Mouse (Mus musculus) kidney, postnatal 14 days (tissue): ENCODE data around the gene Grik3.

Experiments used
- DNase-seq: peaks from one replicate; pipeline ENCODE4 v3.0.0; 2022; ENCODE audit warnings: mixed read lengths

Gene Grik3

DNA sequence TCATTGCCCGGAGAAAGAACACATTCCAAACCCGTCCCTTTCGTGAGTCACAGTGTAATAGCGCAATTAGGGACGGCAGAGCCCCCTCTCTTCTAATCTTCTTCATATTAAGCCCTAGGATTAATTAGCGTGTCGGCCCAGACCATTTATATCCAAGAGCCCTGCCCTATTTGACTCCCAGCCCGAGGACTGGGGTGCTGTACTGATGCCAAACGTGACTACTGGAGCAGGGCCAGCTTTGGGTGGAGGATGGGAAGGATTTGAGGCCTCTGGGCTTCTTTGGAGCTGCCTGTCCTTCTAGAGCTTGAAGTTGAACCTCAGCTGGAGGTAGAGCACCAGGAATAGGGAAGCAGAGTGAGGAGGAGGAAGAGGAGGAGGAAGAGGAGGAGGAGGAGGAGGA lies 2.2 kb downstream of the Grik3 start:
- no peak for DNase-seq

DNA sequence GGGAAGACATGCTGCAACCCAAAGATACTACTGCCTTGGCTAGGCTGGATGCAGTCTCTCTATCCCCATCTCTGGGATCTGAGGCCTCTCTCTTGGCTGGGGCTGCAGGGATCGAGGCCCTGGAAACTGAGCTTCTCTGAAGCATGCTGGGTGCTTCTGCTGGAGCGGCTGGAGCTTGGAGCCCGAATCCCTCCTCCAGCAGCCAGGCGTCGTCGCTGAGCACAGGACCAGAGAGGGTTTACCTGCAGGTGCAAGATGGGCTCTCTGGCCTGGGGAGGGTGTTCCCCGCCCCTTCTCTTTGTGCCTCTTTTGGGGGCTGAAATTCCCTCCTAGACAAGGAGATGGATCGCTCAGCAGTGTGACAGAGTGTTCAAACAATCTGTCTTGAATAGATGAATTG lies 2.6 kb downstream of the Grik3 start:
- no peak for DNase-seq

DNA sequence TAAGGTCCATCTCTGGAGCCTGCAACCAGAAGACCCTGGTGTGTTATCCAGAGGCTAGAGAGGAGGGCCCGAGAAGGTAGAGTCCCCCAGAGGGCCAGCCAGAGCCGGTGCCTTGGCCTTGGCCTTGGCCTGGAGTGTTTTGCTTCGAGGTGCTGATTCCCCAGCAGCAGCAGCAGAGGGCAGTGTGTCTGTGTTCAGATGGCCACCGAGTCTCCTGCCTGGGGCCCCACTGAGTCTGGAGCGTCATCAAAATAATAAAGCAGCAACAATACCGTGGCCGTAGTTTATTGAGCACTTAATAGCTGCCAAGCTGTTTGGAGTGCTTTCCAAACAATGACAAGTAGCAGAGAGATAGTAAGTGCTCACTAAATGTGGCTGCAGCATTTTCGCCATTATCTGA lies 5.0 kb downstream of the Grik3 start:
- no peak for DNase-seq

DNA sequence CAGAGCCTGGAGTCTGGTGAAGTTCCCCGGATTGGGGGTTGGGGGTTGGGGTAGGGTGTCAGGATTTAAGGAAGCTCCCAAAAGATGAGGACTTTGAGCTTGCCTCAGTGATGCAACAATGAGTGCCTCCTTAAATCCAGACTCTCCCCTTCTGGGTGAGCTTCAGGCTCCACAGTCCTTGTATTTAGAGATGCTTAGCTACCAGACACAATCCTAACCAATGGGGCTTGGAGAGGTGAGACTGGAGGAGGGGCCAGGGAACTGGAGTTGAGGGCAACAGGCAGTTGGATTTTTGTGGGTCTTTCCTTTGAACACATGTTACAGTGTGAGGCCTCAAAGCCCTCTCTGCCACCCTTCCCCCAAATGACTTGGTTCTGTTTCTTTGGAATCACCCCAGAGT lies 6.5 kb downstream of the Grik3 start:
- DNase-seq = no peak

DNA sequence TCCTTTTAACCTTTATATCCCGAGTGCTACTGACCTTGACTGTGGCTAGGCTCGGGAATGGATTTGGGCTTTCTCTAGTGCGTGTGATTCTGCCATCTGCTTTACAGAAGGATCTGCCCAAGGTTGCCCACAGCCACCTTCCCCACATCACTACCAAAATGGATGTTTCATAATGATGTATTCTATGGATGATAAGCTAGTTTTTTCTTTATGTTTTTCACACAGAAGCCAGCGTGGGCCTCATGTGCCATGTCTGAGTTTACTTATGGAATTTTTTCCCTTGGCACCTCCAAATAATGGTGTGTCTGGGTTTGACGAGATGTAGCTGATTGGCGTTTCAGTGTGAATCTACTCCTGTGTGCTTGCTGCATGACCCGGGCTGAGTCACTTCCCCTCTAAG lies 7.0 kb downstream of the Grik3 start:
- DNase-seq = no peak

DNA sequence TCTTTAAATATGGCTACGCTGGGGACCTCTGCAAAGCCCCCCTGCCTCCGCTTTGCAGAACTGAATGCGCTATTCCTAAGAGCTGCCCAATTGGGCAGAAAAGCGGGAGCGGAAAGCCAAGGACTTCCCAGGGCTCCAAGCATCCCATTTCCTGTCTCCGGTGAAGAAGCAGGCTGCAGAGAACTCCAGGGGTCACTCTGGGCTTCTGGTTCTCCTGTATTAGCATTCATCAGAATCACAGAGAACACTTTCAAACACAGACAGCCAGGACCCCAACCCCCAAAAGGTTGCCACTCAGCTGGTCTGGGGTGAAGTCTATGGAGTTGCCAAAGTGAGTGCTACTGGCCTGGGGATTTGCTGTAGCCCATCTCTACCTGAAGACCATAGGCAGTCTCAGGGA lies 8.4 kb downstream of the Grik3 start:
- no peak for DNase-seq

DNA sequence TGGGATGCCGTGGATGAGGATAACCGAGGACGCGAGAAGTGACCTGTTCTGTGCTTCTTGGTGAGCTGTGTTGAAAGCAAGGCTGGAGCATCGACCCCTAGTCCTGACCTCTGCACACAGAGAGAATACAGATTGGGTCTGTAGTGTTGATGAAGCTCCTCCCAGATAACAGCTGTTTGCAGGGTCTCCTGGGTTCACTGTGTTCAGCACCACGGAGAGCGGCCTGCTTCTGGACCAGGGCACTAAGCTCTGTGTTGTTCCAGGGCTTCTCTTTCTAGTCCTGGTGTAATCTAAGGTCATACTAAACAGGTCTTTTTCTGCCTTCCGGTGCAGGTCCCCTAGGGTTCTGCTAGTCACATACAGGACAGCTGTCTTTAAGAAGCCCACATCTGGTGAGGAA lies 12.4 kb downstream of the Grik3 start:
- peak; percentile 54 for DNase-seq

DNA sequence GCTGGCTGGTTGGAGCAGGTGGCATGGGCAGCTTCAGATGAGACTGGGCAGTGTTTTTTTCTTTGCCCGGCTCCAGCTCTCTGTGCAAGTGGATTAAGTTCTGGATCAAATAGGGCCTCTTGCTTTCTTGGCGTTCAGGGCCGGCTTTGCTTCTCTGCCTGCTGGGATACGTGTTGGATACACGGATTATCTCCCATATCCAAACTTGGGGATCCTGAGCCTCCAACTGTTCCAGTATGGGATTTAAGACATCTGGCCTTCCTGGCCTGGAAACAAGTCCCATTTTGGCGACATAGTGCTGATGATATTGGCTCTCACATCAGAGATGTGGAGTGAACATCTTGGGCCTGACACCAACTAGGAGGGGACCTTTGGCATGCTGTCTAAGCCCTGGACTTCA lies 21.9 kb downstream of the Grik3 start:
- DNase-seq = no peak

DNA sequence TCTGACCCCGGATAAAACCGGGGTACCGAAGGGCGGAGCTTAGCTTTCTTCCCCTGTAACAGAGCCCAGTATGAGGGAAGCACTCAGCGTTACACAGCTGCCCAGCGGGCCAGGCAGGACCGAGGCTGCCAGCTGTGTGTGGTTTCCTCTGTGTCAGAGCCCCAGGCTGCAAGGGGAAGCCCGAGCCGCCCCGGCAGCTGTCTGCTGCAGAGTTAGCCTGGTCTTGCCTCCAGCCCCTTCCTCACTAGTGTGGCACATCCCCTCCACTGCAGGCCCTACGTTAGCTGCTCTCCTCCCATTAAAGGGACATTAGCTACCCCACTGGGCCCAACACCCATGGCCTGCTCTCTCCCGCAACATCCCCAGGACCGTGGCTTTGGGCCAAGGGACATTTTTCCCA lies 25.1 kb downstream of the Grik3 start:
- DNase-seq = no peak

DNA sequence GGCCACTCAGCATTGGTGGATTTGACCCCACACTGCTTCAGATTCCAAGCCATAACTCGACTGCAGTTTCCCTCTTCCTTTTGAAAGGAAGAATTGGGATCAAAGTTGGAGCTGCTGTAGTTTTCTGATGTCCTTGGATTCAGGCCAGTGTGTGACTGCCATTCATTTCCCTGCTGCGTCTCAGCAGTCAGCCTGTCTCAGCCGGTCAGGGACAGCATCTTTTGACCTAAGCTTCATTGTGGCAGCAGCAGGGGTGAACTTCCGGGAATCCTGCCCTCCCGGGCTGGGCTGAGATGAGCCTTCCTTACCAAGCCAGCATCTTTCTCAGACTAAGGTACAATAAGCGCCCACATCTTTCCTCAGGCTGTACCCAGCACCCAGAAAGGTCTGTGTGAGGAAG lies 26.1 kb downstream of the Grik3 start:
- DNase-seq = no peak

DNA sequence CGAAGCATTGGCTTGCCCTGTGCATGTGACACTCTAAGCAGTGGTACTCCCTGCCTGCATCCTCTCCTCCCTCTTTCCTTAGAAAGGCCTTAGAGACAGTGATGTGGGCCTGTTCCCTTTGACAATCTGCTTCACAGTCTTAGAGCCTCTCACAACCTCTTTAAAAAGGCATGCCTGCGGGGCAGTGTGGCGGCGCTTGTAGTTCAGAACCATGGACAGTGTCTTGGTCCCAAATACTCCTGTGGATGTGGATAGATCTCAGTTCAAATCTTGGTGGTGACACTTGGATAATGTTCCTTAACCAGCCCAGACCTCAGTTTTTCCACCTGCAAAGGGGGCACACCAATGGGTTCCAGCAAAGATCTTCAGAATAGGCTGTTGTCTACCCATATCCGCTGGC lies 28.4 kb downstream of the Grik3 start:
- no peak for DNase-seq

DNA sequence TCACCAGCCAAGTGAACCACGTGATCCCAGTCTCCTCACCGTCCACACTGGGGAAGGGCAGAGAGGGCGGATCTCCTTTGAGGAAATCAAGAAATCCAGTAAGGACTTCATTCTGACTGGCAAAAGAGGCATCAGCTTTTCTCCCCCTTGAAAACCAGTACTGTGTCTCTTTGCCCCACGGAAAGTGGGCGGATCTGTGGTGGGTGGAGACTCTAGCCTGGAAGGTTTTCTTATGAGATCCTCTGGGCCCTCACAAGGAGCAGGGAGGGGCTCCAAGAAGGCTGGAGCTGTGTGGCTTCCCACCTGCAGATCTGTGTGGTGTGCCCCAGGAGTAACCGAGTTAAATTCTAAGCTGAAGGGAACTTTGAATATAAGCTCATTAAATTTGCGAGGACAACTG lies 32.4 kb downstream of the Grik3 start:
- no peak for DNase-seq

DNA sequence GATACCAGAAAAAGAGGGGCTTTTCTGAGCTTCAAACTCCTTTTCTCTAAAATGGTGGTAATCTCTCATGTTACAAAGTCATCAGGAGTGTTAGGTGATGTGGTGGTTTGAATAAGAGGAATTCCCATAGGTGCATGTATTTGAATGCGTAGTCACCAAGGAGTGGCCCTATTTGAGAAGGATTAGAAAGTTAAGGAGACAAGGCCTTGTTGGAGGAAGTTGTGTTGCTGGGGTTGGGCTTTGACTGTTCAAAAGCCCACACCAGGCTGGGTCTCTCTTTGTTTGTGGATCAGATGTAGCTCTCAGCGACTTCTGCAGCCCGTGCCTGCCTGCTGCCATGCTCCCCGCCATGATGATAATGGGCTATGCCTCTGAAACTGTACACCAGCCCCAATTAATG lies 34.8 kb downstream of the Grik3 start:
- no peak for DNase-seq

DNA sequence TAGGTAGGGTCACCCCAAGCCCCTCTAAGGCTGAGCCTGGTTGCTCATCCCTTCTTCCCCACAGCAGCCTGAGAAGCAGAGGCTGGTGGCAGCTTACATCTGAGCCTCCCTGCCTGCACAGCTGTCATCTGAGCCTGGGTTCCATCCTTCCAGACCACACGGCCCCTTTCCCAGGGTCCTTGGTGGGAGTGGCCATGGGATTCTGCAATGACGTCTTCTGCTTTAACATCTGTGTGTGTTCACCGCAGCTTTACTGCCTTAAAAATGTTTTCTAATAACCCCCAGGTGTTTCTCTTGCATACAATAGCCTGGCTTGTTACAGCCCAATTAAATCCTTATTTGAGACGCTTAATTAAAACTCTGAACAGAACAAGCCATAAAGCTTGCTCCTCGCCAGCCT lies 35.9 kb downstream of the Grik3 start:
- DNase-seq = no peak

DNA sequence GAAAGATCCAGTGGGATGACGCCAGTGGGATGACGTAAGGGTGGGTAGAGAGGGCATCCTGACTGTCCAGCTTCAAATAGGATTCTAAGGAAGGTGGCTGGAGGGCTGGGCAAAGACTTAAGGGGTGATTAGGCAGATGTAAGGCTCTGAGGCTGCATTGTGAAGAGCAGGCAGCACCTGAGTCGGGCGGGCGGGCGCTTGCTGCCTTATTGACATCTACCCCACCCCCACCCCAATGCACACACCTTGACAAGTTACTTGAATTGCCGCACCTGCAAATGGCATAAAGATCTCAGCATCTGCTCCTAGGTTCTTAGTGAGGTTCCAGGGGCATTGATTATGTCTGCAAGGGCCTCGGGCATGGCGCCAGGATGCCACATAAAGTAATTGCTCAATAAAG lies 43.5 kb downstream of the Grik3 start:
- DNase-seq = no peak

DNA sequence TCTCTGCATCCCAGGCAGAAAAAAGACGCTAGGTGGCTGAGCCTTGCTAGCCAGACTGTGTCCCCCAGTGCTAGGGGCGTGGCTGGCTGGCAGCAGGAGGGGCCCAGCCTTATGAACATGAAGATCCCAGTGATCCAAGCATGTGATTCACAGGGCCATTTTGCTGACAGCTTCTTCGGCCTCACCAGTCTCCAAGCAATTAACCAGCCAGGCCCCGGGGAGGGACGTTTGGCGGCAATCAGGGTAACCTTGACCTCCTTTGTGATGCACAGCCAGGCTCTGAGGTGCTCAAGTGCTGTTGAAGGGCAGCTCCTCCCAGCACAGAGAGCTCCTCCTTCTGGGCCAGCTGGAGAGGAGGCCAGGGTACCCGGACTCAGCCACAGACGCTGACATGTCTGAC lies 43.9 kb downstream of the Grik3 start:
- DNase-seq = no peak

DNA sequence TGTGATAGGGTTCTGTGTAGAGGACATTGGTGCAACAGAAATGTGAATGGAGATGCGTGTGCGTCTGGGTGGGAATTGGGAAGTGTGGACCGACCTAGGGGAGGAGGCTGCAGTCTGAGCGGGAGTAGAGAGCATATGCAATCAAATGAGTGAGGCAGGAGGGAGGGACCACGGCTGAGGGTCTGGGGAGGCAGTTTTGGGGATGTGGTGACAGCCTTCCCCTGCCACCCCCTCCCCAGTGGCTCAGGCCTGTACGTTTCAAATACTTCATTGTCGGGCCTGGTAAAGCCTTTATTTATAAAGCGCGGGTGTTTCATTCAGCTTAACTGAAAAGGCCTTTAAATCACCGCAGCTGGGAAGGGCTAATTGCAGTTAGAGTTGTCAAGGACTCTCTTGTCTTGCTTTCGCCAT lies 44.5 kb downstream of the Grik3 start:
- no peak for DNase-seq

DNA sequence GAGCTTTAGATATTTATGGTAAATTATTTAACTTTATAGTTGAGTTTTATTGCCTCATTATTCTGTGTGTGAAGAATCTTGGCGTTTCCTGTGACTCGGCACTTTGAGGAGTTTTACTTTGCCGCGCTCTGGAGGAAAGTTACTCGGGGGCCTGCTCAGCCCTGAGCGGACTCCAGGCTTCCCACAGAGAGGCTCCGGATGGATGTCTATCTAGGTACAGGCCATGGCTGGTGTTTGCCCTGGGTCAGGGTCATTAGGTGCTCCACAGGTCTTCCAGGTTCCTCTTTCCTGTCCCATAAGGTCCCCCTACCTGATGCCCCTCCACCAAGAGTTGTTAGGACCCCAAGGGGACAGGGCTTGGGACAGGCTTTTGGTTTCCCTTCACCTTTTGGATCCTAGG lies 45.0 kb downstream of the Grik3 start:
- DNase-seq = no peak

DNA sequence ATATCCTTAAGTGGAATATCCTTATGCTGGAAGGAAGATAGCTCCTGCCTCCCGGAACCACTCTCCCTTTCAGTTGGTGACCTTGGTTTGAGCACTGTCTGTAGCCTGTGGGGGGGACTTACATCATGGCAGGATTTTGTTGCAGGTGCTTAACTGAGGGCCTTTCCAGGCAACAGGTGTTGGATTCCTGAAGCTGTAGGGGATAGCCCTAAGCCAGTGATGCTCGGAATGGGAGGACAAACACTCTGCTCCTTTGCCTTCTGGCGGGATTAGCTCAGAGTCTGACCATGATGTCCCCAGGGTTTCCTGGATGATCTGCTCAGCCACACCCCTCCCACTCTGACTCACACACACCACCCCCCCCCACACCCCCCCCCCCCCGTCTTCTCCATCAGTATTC lies 45.5 kb downstream of the Grik3 start:
- DNase-seq = no peak

DNA sequence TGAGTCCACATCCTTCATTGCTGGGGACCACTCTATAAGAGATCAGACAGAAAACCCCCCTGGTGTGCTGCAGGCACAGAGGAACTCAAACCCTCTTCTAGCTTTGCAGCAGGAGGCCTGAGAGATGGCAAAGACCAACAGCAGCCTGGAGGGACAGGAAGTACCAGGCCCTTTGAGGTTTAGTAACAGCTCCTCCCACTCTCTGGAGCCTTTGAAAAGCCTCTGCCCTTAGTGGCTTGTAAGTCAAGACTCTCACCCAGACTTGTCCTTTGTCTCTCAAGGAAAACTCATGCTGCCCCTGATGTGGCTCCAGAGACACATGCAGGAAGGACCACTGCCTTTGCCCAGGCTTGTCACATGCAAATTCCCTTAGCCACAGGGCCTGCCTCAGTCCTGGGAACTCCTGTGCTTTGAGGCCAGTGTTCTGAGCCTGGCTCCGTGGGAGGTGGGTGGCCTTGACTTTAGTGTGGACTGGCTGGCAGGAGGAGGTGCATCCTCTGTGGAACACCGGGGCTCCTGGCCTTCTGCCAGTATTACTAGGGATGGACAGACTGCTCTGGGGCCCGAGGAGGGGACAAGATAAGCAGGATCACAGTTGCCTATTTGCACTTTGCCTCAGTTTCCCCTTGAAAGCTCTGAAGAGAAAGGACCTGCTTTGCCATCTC lies 47.9 kb downstream of the Grik3 start:
- no peak for DNase-seq

DNA sequence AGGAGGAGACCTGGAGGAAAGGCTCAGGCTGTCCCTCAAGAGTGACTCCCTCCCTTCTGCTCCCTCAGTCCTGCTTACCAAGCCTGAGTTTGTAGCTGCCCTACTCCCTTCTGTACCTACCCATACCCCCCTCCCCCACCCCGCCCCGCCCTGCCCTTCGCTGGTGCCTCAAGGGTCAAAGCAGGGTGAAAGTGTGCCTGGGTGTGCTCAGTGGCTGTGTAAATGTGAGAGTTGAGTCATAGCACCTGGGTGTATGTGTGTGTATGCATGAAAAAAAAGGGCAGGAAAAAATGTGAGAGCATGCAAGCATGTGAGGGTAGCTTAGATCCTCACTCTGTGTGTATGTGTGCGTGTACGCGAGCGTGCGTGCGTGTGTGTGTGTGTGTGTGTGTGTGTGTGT lies 49.1 kb downstream of the Grik3 start:
- DNase-seq = no peak

DNA sequence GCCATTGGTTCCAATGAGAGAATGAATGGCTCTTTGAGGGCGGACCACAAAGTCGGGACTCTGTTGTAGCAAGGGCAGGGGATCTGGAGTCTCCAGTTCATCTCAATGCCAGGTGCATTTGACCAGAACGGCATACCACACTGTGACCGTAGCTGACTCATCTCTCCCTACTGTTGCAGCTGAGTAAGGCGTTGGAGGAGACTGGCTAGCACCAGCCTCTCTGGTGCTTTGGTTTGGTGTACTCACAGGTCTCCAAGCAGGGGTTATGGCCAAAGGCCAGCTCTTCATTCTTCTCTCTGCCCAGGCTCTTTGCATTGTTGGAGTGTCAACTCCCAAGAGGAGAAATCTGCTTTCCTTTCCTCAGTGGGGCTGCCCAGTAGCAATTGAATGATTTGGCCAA lies 52.7 kb downstream of the Grik3 start:
- DNase-seq = no peak

DNA sequence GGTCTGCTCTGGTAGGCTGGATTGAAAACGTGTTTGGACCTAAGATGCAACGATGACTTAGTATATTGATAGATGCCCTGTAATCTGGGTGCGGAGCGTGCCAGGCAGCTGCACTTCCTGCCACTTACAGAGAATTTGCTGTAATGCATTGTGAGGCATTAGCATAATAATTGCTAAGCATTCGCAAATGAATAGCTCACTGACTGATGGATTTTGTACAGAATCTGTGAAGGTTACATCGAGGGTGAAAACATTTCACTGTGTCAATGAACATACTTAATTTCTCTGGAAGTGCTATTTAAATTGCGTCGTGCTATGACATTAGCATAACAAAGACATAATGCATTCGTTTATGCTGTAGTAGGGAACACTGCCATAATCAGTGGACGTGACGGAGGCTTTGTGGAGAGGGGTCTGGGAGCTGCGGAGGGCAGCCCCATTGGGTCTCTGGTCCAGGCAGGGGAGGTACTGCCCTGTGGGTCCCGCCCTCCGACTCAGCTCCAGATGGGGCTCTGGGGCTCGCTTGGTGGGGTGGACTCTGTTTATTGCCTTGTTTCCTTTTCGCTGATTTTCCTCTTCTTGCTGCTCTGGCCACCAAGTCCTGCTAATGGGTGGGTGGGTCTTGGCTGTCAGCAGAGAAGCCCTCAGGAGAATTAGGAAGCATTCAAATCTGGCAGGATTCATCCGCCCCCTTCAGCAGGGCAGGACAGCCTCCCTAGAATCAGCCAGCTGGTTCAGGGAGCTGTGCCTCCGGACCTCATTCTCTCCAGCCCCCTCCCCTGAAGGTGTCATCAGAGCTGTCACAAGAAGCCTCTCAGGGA lies 54.7 kb downstream of the Grik3 start:
- no peak for DNase-seq

DNA sequence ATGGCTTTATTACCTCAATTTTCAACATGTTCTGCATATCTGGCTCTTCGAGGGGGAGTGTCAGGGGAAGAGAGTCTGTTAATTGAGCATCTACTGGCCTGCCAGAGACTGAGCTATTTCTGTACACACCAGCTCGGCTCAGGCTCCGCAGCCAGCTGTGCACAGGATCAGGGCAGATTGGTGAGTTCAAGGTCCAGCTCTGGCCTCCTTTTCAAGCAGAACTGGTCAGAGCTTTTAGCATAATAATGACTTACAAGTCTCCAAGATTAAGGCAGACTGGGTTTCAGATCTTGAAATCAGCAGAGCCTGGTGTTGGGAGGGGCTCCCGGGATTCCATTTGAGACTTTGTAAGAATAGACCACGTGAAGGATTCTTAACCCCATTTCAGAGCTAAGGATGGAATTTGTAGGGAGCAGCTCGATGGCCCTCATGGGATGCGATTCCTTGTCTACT lies 55.3 kb downstream of the Grik3 start:
- DNase-seq = no peak

DNA sequence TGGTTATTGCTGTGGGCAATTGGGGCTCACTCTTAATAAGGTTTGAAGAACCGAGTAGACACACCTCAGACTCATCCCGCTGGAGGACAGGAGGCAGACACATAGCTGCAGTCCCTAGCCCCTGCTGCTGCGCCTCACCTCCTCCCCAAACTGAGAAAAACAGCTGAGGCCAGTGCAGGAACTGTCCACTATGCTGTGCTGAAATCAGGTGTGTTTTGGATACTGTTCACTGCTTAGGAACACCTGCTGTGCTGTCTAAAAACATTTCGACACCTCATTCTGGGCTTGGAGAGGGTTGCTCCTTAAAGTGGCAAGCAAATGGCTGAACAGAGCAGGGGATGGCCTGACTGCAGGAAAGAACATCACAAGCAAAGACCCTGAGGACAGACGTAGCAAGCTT lies 57.7 kb downstream of the Grik3 start:
- DNase-seq = no peak
